Mouse (Mus musculus): ENCODE measurements around the gene Morc2a. TPM values are rescaled to one million over a fixed set of nuclear protein-coding genes. Genes with fewer than 3 reads are reported as not detected.
A peak's percentile ranks its signal among the peaks of the same experiment; 100 is the strongest.

The Morc2a gene
- total and polyA plus RNA-seq, 3 experiments = 6.6 to 18.5 (median 16.1) TPM

- TF ChIP-seq CTCF (IDR thresholded peaks at IDR 0.05) (no peak), EP300 (IDR thresholded peaks at IDR 0.05; ENCODE audit: insufficient read depth, low read depth, low read length) (no peak), POLR2A (IDR thresholded peaks at IDR 0.05; ENCODE audit: insufficient read depth, low read depth, low read length) (no peak)
- Histone ChIP-seq H3K27me3 (ENCODE audit: control insufficient read depth, insufficient read depth, low read length) (no peaks in the 10 kb centered on the region), H3K79me2 (replicated peaks; ENCODE audit: control insufficient read depth, insufficient read depth, low read length) (no peaks in the 10 kb centered on the region), H3K9ac (ENCODE audit: low read depth, low read length) (no peak overlapping the region), H3K4me3 (no peak overlapping the region), H3K27ac (no peak overlapping the region), H3K36me3 (ENCODE audit: control insufficient read depth, insufficient read depth, low read length) (0 out of 2 replicates have a peak, but pooled peaks cover 3% of the 10 kb centered on the region), H3K4me1 (ENCODE audit: control insufficient read depth, insufficient read depth, low read length) (no peaks in the 10 kb centered on the region)
- no peak for DNase-seq
- intact Hi-C loops (cut with DNase I) = no loop called here
- 89% methylated on average over 8 of the region's 8 CpGs for WGBS
Observed at GRCm38 (mm10) chr11:3685431-3685830, 36.4 kb downstream of the Morc2a start.

GRCm38 (mm10) chr11:3686318-3686717 is 37.3 kb downstream of the Morc2a start:
- Histone ChIP-seq H3K36me3 (ENCODE audit: control insufficient read depth, insufficient read depth, low read length) (0 out of 2 replicates have a peak, but pooled peaks cover 3% of the 10 kb centered on the region), H3K79me2 (replicated peaks; ENCODE audit: control insufficient read depth, insufficient read depth, low read length) (no peaks in the 10 kb centered on the region), H3K27me3 (ENCODE audit: control insufficient read depth, insufficient read depth, low read length) (no peaks in the 10 kb centered on the region), H3K9ac (ENCODE audit: low read depth, low read length) (no peak overlapping the region), H3K4me3 (no peak overlapping the region), H3K27ac (no peak overlapping the region), H3K4me1 (ENCODE audit: control insufficient read depth, insufficient read depth, low read length) (no peaks in the 10 kb centered on the region)
- TF ChIP-seq POLR2A (IDR thresholded peaks at IDR 0.05; ENCODE audit: insufficient read depth, low read depth, low read length) = no peak
- intact Hi-C loops (cut with DNase I) = no loop called here
- no peak for DNase-seq
- 89% methylated on average over 2 of the region's 2 CpGs for WGBS

GRCm38 (mm10) chr11:3686885-3687284 is 37.9 kb downstream of the Morc2a start:
- Histone ChIP-seq H3K9ac (ENCODE audit: low read depth, low read length) (no peak overlapping the region), H3K79me2 (replicated peaks; ENCODE audit: control insufficient read depth, insufficient read depth, low read length) (no peaks in the 10 kb centered on the region), H3K27ac (no peak overlapping the region), H3K27me3 (ENCODE audit: control insufficient read depth, insufficient read depth, low read length) (no peaks in the 10 kb centered on the region), H3K4me1 (ENCODE audit: control insufficient read depth, insufficient read depth, low read length) (no peaks in the 10 kb centered on the region), H3K36me3 (ENCODE audit: control insufficient read depth, insufficient read depth, low read length) (0 out of 2 replicates have a peak, but pooled peaks cover 3% of the 10 kb centered on the region), H3K4me3 (no peak overlapping the region)
- WGBS = 83% methylated on average over 2 of the region's 2 CpGs
- intact Hi-C loops (cut with DNase I) = no loop called here
- no peak for DNase-seq
- no peak for TF ChIP-seq POLR2A (IDR thresholded peaks at IDR 0.05; ENCODE audit: insufficient read depth, low read depth, low read length)

GRCm38 (mm10) chr11:3691746-3692145 is 42.8 kb downstream of the Morc2a start:
- no peak for TF ChIP-seq EP300 (IDR thresholded peaks at IDR 0.05; ENCODE audit: insufficient read depth, low read depth, low read length)
- TF ChIP-seq POLR2A (IDR thresholded peaks at IDR 0.05; ENCODE audit: insufficient read depth, low read depth, low read length) = no peak
- no peak for TF ChIP-seq CTCF (IDR thresholded peaks at IDR 0.05)
- WGBS = 89% methylated on average over 2 of the region's 2 CpGs
- Histone ChIP-seq H3K27ac (no peak overlapping the region), H3K9ac (ENCODE audit: low read depth, low read length) (no peak overlapping the region), H3K27me3 (ENCODE audit: control insufficient read depth, insufficient read depth, low read length) (no peaks in the 10 kb centered on the region), H3K79me2 (replicated peaks; ENCODE audit: control insufficient read depth, insufficient read depth, low read length) (no peaks in the 10 kb centered on the region), H3K36me3 (ENCODE audit: control insufficient read depth, insufficient read depth, low read length) (no peaks in the 10 kb centered on the region), H3K4me1 (ENCODE audit: control insufficient read depth, insufficient read depth, low read length) (no peaks in the 10 kb centered on the region), H3K4me3 (no peak overlapping the region)
- intact Hi-C loops (cut with DNase I) = no loop called here
- DNase-seq = no peak

GRCm38 (mm10) chr11:3696086-3696616 is 47.2 kb downstream of the Morc2a start:
- Histone ChIP-seq H3K4me1 (ENCODE audit: control insufficient read depth, insufficient read depth, low read length) (no peaks in the 10 kb centered on the region), H3K4me3 (no peak overlapping the region), H3K27me3 (ENCODE audit: control insufficient read depth, insufficient read depth, low read length) (no peaks in the 10 kb centered on the region), H3K79me2 (replicated peaks; ENCODE audit: control insufficient read depth, insufficient read depth, low read length) (no peaks in the 10 kb centered on the region), H3K36me3 (ENCODE audit: control insufficient read depth, insufficient read depth, low read length) (no peaks in the 10 kb centered on the region), H3K27ac (no peak overlapping the region), H3K9ac (ENCODE audit: low read depth, low read length) (no peak overlapping the region)
- TF ChIP-seq POLR2A (IDR thresholded peaks at IDR 0.05; ENCODE audit: insufficient read depth, low read depth, low read length) (no peak), CTCF (IDR thresholded peaks at IDR 0.05) (peak; percentile 24; the same call in 1 of the 2 replicates)
- no peak for DNase-seq
- intact Hi-C loops (cut with DNase I) = loop anchor here (5.0 kb wide), 1 partner anchor 91 kb away; no protein-coding TSS in a partner anchor
- 69% methylated on average over 5 of the region's 5 CpGs for WGBS

- Histone ChIP-seq H3K27me3 (ENCODE audit: control insufficient read depth, insufficient read depth, low read length) (no peaks in the 10 kb centered on the region), H3K4me1 (ENCODE audit: control insufficient read depth, insufficient read depth, low read length) (no peaks in the 10 kb centered on the region), H3K4me3 (no peak overlapping the region), H3K79me2 (replicated peaks; ENCODE audit: control insufficient read depth, insufficient read depth, low read length) (no peaks in the 10 kb centered on the region), H3K9ac (ENCODE audit: low read depth, low read length) (no peak overlapping the region), H3K27ac (no peak overlapping the region), H3K36me3 (ENCODE audit: control insufficient read depth, insufficient read depth, low read length) (no peaks in the 10 kb centered on the region)
- 84% methylated on average over 3 of the region's 3 CpGs for WGBS
- TF ChIP-seq POLR2A (IDR thresholded peaks at IDR 0.05; ENCODE audit: insufficient read depth, low read depth, low read length) (no peak), EP300 (IDR thresholded peaks at IDR 0.05; ENCODE audit: insufficient read depth, low read depth, low read length) (no peak), CTCF (IDR thresholded peaks at IDR 0.05) (peak; percentile 43)
- DNase-seq = no peak
- intact Hi-C loops (cut with DNase I) = loop anchor here (5.0 kb wide), 1 partner anchor 90 kb away; no protein-coding TSS in a partner anchor
Observed at GRCm38 (mm10) chr11:3697441-3697840, 48.5 kb downstream of the Morc2a start.
